Mouse (Mus musculus) embryo, embryonic 9.5 days (tissue): ENCODE data around the gene Prss34.
A peak's percentile ranks its signal among the peaks of the same experiment; 100 is the strongest.

Source experiments
- DNase-seq: peaks from one replicate; pipeline ENCODE4 v3.0.0-alpha.2; 2017; ENCODE audit errors: extremely low spot score

The Prss34 gene

DNA sequence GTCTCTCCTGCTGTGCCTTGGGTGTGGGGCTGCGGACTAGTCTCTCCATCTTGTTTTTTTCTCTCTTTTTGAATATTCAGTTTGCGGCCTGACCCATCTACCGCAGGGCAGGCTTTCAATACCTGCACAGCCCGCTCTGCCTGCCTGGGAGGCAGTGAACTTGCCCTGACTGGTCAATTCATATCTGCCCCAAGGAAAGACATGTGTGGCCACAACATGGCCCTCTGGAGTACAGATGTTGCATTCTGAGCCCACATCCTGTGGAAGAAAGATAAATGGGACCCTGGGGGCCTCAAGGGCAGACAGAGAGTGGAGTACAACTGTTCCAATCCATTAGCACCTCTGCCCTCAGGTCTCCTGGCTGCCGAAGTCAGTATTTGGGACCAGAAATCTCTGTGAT lies at the start of gene Prss34:
Prss34 (plus strand) TSS at position 301 of the 400 bp plus-strand sequence.
- DNase-seq: no peak

DNA sequence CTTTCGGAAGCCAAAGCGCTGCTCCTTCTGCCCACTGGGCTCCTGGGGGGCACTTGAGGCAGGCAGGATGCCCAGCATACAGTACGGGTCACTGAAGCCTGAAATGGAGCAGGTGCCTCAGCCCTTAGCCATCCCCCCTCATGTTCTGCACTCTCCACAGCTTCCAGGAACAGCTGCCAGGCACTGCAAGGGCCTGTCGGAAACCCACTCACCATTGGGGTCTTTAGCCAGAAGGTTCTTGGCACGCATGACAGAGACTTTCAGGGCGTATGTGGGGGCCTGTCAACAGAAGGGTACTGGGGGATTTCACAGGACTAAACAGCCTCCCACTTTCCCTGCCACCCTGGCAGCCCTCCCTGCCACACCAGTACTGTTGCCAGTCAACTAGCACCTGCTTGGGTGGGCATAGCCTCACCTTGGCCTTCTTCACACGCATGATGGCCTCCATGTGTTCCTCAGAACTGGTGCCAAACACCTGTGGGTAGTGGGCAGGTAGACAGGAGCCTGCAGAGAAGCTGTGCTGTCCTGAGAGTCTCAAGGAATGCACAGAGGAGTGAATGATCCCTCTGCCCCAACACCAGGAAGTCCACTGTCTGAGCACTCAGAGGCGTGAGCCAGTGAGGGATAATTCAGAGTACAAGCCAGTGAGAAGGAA lies 47.9 kb upstream of the Prss34 start:
- DNase-seq: no peak

GRCm38 (mm10) chr17:25252643-25253042 lies 45.6 kb upstream of the Prss34 start:
- no peak for DNase-seq

GRCm38 (mm10) chr17:25253760-25254159 lies 44.4 kb upstream of the Prss34 start:
- no peak for DNase-seq

GRCm38 (mm10) chr17:25255110-25255509 lies 43.1 kb upstream of the Prss34 start:
- no peak for DNase-seq

DNA sequence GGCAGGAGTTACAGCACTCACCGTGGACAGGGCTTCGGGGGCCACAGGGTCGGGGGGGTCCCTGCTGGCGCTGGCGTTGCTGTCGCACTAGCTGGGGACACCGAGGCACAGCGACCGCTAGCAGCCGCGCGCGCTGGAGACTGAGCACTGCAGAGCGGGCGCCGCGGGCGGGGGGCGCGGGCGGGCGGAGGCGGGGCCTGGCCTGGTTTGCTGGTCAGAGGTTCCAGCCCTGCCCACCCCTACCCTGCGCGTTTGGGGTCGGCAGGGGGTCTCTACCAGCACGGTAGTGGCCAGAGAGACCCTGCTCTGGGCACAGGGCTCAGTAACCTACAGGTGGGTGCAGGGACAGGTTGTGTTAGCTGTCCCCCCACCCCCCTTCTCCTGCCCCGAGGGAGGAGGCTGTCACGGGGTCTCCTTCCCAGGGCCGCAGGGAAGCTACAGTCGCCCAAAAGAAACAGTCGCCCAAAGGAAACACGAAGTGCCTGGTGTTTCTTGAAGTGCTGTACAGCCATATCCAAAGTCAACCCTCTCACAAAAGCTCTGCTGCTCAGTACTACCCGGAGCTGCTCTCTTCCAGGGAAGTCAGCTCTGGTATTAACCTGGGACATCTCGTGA lies 41.9 kb upstream of the Prss34 start, which contains the start of gene Baiap3:
Baiap3 (minus strand) TSS at position 225 of the 615 bp plus-strand sequence.
- DNase-seq: peak; percentile 62

DNA sequence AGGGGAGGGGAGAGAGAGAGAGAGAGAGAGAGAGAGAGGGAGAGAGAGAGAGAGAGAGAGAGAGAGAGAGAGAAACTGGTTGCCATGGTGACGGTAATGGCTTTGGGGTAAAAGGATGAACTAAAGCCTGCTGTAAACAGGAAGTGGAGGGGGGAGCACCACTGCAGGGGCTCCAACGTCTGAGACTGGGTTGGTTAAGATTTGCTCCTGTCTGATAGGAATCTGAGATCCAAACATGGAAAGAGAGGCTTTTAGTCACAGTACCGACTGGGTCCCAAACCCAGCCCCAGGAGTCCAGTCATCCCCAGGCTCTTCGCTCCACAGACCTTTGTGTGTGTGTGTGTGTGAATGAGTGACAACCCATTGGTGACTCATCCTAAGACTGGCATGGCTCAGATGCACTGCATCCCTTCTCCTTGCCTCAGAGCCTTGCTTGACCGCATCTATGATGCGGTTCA lies 40.4 kb upstream of the Prss34 start:
- DNase-seq: no peak

DNA sequence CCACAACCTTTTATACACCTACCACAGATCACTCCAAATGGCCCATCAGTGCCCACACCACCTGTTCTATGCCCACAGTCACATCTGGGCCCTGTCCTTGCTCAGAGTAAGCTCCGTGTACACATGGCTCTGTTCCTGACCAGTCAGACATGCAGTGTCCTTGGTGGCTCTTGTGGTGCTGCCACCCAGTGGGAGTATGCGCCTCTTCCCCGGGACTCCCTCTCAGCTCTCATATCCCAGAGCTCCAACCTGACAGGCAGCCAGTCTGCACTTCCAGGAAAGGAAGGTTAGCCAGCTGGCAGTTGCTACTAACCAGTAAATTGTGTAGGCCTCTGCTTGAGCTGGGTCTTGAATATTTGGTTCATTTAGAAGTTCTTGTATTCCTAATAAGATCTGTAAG lies 33.7 kb upstream of the Prss34 start:
- DNase-seq: no peak

- DNase-seq: no peak
Observed at GRCm38 (mm10) chr17:25270795-25271335, 27.3 kb upstream of the Prss34 start.

DNA sequence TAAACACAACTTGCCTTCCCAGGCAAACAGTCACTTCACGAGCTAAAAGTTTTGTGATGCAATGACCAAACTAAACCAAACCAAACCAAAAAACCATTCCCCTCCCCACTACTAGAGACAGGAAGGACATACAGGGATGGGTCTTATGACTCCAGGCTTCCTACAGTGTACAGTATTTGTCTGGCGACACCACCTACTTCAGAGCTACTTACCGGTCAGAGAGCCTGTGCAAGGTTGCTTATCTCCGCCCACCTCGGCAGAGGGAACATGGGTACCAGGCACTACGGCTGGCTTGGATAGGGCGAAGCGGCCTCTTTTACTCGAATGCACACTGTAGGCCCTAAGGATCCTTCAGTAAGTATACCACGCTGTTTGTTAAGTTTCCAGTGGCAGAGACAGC lies 25.9 kb upstream of the Prss34 start:
- no peak for DNase-seq

GRCm38 (mm10) chr17:25272951-25273705 lies 25.1 kb upstream of the Prss34 start:
- DNase-seq: no peak

- peak; percentile 99 for DNase-seq
Observed at GRCm38 (mm10) chr17:25273706-25274501, 24.3 kb upstream of the Prss34 start.

- DNase-seq: no peak
Observed at GRCm38 (mm10) chr17:25274571-25275346, 23.4 kb upstream of the Prss34 start, which contains the start of gene Ube2i. Gene Ube2i, minus strand, starts transcription at chr17:25274622.

DNA sequence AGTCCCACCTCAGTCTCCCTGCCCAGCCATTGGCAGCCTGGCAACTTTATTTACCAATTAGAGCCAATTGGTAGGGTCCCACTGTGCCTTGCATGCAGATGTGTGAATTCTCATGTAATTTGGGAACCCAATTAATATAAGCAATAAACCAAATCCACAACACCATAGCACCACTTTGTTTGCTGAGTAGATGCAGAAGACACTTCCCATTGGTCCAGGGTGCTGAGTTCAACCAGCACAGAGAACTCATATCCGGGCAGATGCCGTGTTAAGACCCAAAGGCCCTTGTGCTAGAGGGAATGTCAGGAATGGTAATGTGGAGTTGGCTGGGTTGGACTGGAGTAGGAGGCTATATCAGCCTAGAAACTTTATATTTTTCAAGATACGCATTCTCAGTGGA lies 22.4 kb upstream of the Prss34 start:
- DNase-seq: no peak

DNA sequence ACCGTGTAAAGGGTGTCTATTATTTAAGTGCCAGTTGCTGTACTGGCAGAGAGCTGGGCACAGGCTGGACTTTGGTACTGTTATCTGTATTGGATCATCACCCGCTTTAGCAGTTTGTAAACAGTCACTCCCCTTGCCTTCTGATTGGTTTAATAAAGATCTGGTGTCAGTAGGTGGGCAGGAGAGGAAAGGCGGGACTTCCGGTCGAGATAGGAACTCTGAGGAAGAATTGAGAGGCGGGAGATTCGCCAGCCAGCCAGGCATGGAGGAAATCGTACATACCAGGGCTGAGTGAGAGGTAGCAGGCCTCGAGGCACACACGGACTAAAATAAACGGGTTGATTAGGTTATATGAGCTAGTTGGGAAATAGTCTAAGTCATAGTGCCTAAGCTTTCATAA lies 16.1 kb upstream of the Prss34 start:
- no peak for DNase-seq

GRCm38 (mm10) chr17:25285033-25285432 lies 13.2 kb upstream of the Prss34 start:
- peak; percentile 63 for DNase-seq

GRCm38 (mm10) chr17:25288842-25289241 lies 9.4 kb upstream of the Prss34 start:
- peak; percentile 42 for DNase-seq

DNA sequence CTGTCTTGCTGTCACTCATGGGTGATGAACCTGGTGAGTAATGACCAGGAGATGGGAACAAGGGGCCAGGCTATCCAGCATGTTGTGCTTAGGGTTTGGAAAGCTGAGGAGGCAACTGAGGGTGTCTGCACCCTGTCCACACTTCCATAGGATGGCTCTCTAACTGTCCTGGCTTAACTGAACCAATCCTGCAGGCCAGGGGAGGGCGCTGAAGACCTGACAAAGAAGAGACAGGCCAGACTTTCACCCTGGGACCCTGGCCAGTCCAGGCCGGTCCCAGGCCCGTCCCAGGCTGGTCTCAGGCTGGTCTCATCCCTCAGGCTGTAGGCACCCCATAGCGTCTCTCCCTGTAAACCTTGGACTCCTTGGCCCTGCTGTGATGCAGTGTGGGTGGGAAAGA lies 7.8 kb upstream of the Prss34 start:
- DNase-seq: no peak

- DNase-seq: no peak
Observed at GRCm38 (mm10) chr17:25293495-25293894, 4.7 kb upstream of the Prss34 start.

GRCm38 (mm10) chr17:25294111-25294510 lies 4.1 kb upstream of the Prss34 start:
- no peak for DNase-seq

DNA sequence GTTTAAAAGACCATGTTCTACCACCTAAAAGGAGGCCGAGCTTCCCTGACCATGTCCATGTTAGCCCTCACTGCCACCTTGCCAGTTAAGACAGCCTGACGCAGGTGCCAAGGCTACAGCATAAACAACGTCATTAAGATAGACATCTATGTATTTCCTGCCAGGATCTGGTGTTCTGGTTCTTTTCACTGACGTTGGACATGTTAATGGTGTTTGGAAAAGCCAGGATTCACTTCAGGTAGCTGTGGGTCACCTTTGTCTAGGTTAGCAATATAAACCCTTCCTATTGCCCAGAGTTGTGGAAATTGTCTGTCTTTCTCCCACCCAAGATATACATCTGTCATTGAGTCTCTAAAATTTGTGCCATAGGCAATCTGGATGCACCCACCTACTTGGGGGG lies 10.2 kb downstream of the Prss34 start, which contains the start of gene Prss28:
Prss28 (plus strand) TSS at position 301 of the 400 bp plus-strand sequence.
- DNase-seq: no peak
